Mouse (Mus musculus): ENCODE results near the gene Miga1.
"Not testable (repeated sequence)": the region's sequence is repeated elsewhere in the genome, so short reads cannot be mapped to it uniquely, and the experiment has no call there.

Miga1 gene

DNA sequence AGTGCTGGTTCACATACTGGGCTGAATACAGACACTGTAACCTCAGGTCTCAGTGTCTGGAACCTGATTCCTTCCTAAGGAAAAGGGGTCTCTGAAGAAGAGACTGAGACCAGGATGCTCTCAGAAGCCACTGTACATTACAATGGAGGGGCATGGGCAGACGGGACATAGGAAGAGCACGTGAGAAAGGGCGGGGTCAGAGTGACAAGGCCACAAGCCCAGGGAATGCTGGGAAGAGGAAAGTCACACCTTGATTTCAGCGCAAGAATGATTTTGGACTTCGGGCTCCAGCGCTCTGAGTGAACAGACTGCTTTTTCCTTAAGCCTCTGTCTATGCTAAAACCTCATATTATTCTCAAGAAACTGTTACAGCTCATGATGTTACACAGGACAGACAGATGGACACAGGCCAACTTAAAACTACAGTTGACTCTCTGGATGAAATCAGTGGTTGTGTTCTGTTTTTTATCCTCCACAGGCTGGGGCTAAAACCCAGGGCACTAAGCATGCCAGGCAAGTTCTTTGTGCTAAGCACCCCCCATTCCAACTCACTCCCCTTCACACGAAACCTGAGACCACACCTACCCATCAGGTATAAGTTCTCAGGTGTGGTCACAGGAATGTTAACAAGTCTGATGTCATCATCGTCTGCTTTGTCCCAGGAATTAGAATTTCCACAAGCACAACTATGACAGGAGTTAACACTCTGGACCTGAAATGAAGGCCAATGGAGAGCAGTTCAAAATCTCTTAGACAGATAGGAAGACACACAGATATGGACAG is 18.3 kb downstream of the Miga1 start:
- DNase-seq (ENCODE audit: low spot score in 2 of 2): no peak

DNA sequence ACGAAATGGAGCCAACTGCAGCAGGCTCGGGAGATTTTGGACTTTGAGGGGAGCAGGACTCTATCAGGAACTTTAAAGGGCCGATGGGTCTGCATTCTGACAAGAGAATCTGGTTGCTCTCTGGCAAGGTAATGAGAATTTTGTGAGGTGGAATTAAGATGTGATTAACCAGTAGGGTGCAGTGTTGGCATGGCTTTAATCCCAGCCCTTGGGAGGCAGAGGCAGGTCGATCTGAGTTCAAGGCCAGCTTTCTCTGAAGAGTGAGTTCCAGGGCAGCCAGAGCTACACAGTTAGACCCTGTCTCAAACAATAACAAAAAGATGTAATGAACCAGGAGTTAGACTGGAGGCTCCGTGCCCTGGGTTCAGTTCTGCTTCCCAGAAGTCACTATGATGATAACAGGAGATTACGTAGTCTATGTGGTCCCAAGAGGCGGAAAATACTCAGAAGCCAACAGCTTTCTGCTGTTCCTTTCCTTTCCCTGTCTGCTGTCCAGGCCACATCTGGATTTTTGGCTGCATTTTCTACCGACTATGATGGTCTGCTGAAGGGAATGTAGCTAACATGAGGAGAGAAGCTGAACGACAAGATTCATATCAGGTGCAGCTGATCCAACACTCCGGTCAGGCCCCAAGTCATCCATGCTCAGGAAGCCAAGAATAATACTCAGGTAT is 19.1 kb downstream of the Miga1 start:
- DNase-seq (ENCODE audit: low spot score in 2 of 2): no peak

DNA sequence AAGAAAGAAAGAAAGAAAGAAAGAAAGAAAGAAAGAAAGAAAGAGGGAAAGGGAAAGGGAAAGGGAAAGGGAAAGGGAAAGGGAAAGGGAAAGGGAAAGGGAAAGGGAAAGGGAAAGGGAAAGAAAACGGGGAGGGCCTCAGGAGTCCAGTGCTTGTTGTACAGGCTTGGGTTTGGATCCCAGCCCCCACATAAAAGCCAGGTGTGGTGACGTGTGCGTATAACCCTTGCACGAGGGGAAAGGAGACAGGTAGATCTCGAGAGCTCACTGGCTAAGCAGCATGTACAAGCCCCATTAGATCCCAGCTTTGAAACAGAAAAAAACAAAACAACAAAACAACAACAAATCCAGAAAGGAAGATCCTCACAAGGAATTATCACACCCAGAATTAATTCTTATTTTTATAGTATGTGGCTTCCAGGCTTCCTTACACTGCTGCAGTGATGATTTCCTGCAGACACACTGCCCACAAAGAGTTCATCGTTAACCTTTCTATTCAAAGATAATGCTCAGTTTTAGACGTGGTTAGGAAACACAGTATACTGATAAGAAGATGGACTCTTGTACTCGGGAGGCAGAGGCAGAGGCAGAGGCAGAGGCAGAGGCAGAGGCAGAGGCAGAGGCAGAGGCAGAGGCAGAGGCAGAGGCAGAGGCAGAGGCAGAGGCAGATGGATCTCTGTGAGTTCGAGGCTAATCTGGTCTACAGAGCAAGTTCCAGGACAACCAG is 23.6 kb downstream of the Miga1 start:
- not testable (repeated sequence) for DNase-seq (ENCODE audit: low spot score in 2 of 2)

DNA sequence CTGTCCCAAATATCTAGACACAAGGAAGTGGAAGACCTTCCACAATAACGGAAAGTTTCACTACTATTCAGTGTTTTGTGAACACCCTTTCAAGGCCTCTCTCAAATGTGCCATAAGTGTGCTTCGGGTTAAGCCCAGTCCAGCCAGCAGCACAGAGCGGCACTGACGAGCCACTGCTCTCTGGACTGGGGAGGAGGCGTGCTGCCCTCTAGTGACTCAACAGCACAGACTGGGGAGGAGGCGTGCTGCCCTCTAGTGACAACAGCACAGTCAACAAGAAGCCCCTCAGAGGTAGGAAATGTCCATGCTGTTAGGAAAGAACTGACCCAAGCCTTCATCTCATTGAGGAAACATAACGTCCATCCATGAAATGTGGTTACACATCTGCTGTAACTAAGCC is 24.6 kb downstream of the Miga1 start:
- peak; percentile 55 to 77 for DNase-seq (ENCODE audit: low spot score in 2 of 2)

DNA sequence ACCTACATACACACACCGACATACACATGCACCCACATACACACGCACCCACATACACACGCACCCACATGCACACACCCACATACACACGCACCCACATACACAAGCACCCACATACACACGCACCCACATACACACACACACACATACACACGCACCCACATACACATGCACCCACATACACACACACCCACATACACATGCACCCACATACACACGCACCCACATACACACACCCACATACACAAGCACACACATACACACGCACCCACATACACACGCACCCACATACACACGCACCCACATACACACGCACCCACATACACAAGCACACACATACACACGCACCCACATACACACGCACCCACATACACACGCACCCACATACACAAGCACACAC is 25.5 kb downstream of the Miga1 start:
- not testable (repeated sequence) for DNase-seq (ENCODE audit: low spot score in 2 of 2)

DNA sequence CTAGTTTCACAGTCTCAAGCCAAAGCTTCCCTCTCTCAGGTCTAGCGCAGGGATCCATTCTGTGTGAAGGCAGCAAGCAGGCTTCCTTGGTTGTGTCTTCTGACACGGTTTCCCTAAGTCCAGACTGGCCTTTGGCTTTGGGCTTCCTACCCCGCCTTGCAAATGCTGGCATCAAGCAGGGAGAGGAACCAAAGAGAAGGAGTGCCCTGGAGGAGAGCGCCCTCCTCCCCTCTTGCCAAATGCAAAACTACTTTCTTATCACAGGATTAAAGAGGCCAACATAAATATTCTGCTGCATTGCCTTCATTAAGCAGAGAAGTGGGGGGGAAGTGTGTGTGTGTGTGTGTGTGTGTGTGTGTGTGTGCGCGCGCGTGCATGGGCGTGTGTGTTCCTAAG is 31.0 kb downstream of the Miga1 start:
- DNase-seq (ENCODE audit: low spot score in 2 of 2): no peak

DNA sequence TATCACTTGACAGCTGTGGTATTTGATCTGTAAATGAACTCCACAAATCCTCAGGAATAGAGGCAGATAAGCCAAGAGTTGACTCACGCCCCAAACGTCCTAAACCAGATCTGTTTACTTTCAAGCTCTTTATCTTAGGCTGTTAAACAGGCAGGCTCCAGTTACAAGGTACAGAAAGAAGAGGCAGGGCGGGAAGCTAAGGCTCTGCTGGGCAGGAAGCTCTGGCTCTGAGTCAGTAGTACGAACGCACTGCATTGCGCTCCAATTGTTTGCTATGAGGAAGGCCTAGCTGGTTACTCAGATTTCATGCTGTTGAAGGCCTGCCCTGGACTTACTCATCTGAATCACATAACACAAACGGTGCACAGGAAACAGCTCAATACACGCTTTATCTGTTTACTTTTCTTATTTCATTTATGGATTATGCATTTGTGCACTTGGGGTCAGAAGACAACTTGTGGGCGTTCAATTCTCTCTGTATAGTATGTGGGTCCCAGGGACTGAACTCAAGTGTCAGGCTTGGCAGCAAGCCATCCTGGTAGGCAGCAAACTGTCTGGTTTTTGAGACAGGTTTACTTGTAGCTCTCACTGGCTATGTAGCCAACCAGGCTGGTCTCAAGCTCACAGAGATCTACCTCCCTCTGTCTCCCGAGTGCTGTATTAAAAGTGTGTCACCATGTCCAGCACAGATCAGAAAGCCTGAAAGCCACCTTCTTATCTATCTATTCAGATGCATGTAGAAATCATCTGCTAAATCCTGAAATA is 31.5 kb downstream of the Miga1 start:
- peak; percentile 14 to 78 for DNase-seq (ENCODE audit: low spot score in 2 of 2)

DNA sequence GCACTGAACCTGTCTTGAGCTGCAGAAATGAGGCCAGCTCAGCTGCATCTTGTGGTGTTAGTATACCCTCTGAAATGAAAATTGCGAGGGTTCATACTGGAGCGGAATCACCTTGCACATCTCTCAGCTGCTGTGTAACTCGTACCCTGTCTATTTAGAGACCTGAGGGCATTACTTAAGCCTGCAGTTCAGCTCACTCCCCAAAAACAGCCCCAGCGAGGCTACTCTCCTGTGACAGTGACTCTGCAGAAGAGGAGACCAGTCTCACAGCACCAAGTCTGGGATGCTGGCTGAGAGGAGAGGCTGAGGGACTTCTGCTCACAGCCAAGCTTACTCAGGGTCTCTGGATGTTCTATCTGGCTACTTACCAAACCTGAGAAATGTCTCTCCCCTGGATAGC is 34.2 kb downstream of the Miga1 start:
- DNase-seq (ENCODE audit: low spot score in 2 of 2): no peak

DNA sequence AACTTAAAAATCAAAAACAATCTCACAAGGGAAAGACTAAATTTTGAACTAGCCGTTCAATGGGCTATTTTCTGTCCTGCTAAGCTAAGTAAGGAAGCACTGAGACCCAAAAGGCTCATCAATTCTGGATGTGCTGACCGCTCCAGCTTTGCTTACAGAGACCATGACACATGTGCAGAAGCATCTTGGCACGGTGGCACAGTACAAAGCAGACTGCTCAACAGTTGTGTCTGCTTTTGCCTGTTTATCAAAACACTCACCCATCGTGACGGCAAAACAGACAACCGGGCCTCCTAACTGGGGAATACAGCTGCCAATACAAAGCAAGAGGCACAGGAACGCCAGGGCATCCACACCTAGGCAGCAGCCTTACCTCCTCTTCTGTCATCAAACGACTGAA is 35.1 kb downstream of the Miga1 start:
- DNase-seq (ENCODE audit: low spot score in 2 of 2): no peak

DNA sequence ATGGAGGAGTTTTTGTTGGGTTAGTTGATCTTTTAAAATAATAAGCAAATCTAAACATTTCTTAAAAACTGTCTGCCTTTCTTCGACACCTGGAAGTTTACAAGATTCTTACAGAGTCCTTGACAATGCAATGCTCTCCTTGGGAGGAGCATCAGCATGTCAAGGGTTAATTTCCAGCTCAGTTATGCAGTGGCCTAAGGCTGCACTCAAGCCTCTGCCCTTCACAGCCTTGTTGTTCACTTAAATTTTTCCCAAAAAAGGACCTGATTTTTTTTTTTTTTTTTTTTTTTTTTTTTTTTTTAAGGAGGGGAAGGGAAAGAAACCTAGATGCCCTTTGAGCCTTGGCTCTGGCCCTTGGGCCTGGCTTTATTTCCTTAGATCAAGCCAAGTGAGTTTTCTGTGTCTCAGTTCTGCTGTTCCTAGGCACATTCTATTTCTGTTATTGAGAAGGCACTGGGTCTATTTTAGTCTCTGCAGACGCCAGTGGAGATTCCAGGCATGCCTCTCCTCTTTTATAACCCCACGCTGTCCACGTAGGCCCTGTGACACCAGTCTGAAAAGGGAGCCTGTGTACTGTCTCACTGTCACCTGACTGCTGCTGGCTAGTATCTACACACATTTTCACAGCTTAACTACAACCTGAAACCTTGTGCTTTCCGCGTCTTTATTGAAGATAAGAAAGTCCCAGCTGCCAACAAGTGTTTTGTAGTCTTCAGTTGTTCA is 36.0 kb downstream of the Miga1 start:
- DNase-seq (ENCODE audit: low spot score in 2 of 2): no peak

DNA sequence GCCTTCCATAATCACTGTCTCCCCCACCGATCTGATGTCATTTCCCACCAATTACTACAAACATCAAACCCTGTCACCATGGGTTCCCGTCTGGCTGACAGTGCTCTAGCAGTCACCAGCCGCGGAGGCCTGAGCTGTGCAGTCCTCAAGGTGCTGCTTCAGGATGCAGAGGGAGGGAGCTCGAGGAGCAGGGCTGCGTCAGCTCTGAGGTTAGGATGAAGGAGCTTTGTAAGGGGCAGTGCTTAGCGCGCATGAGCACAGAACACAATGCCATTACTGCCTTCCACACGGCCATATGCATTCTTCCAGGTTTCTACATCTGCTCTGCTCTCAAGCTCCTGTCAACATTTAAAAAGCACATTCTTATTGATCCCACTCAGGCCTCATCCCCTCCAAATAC is 37.2 kb downstream of the Miga1 start:
- DNase-seq (ENCODE audit: low spot score in 2 of 2): no peak

DNA sequence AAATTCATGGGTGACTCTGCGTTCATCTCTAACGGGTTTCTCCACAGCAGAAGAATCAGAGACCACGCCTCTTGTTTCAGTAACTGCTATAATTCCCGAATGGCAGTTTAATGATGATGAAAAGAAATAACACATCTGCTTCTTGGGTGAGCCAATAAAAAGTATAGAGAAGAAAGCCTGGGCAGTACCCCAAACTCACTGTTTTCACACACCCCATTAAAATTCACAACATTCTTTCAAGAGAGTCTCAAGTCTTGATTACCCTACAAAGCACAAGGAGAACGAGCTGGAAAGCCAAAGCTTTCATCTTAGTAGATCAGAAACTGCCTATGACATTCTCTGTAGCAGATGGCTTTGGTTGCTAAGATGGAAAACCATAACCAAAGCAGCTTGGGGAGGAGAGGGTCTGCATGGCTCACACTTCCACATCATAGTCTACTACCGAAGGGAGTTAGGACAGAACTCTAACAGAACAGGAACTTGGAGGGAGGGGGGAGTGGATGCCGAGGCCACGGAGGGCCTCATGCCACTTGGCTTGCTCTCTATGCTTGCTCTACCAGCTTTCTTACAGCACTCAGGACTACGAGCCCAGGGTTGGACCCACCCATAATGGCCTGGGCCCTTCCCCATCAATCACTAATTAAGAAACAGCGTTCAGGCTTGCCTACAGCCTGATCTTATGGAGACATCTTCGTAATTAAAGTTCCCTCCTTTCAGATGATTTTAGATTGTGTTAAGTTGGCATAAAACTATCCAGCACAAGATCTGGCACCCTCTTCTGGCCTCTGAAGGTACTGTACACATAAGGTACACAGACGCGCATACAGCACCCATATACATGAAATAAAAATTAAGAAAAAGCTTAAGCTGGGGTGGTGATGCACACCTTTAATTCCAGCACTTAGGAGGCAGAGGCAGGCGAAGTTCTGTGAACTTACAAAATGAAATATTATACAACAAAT is 39.5 kb downstream of the Miga1 start:
- no peak for DNase-seq (ENCODE audit: low spot score in 2 of 2)

DNA sequence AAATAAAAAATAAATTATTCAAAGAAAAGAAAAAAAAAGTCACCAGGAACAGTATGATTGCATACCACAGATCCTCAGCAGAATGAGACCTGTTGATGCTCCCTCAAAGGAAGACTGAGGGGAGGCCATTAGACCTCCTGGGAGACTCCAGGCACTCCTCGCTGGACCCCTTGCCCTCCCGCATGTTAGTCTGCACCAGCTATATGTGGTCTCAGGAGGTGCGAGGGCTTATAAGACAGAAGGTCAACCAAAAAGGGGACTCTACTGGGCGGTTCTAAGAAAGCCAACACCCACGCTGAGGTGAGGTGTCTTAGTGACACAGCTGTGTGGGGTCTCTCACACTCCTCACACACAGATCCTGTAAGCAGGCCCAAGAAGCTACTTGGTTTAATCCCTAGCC is 44.3 kb downstream of the Miga1 start:
- DNase-seq (ENCODE audit: low spot score in 2 of 2): no peak

DNA sequence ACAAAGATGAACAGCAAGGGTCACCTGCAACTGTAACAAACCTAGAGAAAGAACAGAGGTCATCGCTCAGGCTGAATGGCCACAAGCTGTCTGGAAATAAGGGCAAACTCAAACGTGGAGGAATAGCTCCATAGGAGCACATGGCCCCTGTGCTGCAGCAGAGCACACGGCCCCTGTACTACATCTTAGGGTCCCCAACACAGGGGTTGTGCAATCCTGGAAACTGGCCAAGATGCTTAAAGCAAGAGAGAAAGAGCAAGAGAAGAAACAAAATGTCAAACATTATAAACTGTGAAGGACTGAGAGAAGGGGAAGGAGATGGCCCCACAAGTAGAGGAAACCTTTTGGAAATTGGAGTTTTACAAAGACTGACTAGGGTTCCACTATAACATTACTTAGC is 45.8 kb downstream of the Miga1 start:
- no peak for DNase-seq (ENCODE audit: low spot score in 2 of 2)

DNA sequence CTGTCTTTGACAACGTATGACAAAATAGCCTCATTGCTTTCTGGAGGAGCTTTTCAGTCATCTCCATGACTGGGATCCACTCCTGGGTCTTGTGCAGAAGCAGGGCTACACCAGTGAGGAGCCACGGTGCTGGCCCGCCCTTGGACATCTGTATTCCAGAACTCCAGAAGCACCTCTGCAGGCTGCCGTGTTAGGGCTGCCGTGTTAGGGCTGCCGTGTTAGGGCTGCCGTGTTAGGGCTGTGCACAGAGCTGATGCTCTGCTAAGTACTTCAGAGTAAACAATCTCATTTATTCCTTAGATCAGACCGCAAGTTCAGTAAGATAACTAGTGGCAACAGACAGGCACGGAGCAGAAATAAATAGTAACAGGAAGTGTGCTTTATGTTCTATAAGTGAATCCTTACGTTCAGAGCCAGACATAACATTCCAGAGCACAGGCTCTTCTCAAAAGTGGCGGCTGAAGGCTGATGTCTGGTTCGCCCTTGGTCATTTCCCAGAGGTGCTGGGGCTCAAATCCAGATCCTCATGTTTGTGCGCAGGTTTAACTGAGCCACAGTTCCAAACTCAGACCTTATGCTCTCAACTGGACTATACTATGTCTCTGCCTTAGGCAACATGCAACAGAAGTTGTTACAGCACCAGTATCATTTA is 46.6 kb downstream of the Miga1 start:
- DNase-seq (ENCODE audit: low spot score in 2 of 2): no peak

DNA sequence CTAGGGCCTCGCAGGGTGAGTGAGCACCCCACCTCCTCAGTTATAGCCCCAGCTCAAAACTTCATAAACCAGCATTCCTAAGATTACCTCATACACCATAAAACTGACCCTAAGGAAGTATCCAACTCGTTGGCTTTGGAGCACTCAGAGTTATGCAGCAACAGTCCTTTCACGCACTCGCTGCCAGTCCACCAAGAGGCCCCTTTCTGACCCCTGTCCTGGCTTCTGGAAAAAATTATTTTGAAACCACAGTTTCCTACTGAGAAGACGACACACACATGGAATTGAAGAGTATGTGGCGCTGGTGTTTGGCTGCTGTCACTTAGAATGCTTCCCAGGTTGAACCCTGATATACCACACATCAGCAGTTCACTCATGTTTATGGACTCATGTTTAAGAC is 48.3 kb downstream of the Miga1 start:
- DNase-seq (ENCODE audit: low spot score in 2 of 2): no peak

DNA sequence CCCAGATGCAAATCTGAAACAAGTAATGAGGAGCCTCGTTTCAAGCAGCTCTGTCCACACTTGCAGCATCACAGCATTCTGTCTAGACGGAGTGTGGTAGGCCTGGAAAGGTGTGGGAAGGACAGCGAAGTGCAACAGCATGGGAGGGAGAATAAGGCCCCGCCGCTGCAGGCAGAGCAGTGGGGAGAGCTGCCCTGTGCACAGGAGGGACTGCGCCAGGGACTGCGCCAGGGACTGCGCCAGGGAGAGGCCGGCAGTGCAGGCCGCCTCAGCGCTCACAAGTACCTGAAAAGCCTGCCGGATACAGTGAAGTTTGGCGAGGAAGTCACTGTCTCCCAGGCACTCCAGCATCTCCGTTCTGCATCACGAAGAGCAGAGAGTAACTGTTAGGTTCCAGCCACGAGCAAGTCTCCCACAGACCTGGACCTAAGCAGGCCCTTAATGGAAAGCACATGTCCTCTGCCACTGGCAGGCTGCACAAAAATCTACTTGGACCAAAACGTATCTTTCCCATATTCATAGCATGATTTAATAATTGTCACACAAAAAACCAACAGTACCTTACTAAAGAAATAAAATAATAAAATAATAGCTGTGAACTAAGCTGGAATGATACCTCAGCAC is 49.9 kb downstream of the Miga1 start:
- DNase-seq (ENCODE audit: low spot score in 2 of 2): no peak

DNA sequence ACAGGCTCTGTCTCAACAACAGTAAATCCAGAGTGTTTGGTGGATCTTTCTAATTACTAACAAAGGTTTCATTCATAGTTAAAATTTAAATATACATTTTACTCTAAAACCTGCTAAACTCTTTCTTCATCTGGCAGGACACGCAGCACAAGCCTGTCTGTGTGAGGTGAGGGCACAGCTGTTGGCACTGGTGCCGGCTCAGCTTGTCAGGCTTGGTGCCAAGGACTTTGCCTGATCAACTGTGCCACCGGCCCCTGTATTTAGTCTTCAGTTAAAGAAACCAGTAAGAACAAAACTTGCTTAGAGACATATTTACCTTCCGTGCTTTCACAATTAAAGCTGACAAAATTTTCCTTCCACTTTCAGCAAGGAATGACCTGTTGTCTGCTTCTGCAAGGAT is 51.5 kb downstream of the Miga1 start:
- DNase-seq (ENCODE audit: low spot score in 2 of 2): no peak

DNA sequence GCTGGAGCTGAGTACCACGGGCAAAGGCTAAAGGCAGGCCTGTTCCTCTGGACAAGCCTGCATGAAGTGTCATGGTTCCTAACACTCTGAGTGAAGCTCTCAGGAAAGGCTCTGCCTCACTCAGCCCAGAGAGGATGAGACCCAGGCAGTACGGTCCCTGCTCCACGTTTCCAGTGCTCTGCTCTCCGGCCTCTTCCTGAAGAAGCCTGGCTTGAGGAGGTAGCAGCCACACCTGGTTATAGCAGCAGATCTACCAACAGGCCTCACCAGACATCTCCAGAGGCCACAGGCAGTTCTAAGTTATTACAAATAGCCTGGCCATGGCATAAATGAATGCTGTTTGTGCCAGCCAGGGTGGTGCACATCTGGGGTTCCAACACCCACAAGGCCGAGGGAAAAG is 51.9 kb downstream of the Miga1 start:
- DNase-seq (ENCODE audit: low spot score in 2 of 2): no peak
